Mouse (Mus musculus) right cerebral cortex, postnatal 14 days (tissue): Measurements from ENCODE around the gene G3bp2.

Experiments used
- DNase-seq: peaks from one replicate; pipeline ENCODE4 v3.0.0; 2022

The G3bp2 gene

GRCm38 (mm10) chr5:92098351-92099109 is 15.0 kb upstream of the G3bp2 start:
- no peak for DNase-seq

GRCm38 (mm10) chr5:92097779-92098178 is 14.3 kb upstream of the G3bp2 start:
- no peak for DNase-seq

- no peak for DNase-seq
Measured at GRCm38 (mm10) chr5:92096786-92097185, 13.3 kb upstream of the G3bp2 start.

DNA sequence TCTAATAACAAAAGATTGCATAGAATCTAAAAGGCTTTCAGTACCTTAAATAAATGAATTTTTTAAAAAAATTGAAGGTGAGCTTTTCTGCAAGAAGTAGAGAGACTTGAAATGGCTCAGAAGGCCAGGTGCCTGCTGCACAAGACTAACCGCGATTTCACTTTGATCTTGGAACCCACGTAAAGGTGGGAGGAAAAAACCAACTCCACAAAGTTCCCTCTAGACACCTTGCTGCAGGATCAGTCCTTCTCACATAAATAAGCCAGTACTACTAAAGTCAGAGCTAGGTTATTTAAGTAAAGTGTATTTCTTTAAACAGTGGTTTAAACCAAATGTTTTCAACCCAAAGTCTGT is 10.5 kb upstream of the G3bp2 start:
- no peak for DNase-seq

DNA sequence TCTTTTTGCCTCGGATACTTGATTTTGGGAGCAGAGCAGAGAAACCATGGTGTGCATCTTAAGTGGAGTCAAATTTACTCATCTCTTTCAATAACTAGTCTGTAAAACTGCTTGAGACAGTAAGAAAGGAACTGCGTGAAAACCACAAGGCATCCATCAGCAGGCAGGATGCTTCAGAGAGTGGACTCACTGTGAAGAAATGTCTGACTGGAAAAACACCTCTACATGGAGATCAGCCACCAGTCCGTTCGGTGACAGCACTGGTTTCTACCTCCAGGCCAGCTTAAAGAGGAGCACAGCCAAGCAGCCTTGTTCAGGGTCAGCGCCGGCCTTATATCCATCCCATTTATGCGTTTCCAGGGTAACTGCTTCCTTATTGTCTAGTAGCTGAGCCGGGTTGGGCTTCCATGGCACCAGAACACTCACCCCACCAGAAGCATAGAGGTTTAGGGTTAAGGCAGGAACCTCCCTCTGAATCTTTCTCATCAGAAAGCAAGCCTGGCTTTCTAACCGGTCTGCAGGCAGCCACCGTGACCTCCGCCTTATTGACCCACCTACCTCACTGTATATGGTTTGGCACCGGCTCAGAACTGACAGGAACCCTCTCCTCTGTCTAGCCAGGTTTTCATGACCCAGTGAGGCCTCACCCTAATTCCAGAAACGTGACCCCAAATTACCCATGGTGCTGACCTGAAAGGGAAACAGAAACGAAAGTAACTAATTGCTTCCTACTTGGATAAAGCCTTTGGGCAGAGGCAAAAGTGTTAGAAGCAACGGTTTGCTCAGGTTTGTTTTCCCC is 9.9 kb upstream of the G3bp2 start:
- DNase-seq: no peak

DNA sequence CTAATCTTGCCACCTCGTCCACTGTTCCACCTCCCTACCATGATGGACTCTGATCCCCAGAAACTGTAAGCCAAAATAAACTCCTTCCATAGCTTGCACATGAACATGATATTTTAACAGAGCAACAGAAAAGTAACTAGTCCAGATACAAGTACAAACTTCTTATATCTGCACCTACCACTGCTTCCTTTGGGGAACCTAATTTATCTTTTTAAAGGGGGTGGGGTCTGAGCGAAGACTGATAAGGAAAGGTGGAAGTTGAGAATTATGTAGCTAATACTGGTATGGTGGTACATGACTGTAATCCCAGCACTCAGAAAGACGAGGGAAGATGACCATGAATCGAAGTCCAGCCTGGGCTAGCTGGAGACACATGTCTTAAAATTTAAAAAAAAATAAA is 4.0 kb upstream of the G3bp2 start:
- DNase-seq: no peak

DNA sequence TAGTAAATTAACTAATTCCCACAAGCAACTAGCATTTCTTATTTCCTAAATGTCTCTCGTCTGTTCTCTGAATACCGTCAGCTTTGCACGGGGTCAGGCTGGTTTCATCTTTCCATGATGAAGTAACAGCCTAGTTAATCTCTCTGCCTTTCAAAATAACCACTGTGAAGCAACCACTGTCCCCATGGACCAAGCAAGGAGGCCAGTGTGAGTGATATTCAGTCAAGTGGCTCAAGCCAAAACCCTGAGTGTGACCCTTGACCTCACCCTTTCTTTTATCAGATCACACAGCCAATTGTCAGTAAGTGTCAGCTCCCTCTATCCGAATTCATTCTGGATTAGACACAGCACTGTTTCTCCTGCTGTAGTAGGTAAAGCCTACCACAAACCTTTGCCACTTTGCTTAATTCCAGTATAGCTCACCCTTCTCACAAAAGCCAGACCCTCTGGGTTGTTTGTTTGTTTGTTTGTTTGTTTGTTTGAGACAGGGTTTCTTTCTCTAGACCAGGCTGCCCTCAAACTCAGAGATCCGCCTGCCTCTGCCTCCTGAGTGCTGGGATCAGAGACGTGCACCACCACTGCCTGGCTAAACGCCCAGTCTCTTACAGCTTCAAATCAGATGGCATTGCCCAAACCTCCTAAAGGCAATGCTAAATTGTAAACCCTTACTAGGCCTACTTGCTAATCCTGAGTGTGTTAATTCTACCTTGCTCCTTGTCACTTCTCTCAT is 2.5 kb upstream of the G3bp2 start:
- no peak for DNase-seq

DNA sequence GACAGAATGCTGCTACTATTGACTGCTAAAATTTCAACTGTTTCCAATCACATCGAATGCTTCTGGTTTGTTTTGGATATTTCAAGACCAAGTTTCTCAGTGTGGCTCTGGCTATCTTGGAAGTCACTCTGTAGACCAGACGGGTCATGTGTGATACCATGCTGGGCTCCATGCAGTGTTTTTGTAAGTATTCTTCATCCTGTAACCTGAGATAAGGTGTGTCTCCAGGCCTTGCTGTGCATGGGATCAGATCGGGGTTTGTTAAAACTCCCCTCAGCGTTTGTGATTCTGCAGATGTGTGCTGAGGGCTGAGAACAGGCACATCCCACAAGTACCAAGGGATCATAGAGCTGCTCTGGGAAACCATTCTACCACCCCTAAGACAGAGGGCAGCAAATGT is 1.7 kb upstream of the G3bp2 start:
- DNase-seq: no peak

DNA sequence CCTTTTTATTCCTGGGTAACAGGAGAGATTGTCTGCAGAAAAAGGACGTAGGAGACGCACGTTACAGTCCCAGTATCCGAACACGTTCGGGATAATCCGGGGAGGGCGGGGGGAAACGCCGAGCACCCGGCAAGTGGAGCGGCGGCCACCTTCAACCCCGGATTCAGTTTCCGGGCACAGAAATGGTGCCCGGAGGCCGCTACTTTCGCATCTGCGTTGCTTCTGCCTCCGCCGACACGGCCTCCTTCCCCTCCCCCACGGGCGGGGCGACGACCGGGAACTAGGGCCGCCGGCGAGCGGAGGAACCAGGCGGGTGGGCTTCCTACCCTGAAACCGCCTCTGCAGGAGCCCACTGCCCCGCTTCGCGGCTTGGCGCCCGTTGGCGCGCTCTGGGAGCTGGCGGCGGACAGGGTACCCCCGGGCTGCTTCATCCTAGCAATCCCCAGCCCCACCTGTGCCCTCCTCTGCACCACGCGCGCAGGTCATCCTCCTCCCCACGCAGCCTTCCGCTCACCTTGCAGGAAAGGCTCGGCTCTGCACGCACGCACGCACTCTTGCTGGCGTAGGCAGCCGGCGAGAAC is 608 bp downstream of the G3bp2 start:
- DNase-seq: peak; percentile 72

DNA sequence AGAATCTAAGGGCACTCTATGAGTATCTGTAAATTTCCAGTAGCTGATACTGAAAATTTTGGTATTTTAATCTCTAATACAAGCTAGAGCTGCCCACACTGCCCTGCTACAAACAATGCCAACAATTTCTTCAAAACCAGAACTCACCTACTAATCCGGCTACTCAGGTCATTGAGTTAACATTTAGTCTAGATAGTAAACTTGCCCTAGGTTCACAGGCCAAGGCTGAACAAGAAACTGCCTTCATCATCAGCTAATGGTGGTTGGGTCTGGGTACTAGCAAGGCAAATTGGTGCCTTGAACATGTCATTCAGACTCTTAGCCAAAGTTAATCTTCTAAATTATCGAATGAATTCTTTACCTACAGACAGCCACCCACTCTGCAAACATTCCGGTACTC is 2.2 kb downstream of the G3bp2 start:
- DNase-seq: no peak

- no peak for DNase-seq
Measured at GRCm38 (mm10) chr5:92080400-92080799, 3.1 kb downstream of the G3bp2 start.

GRCm38 (mm10) chr5:92079304-92079703 is 4.2 kb downstream of the G3bp2 start:
- no peak for DNase-seq

- no peak for DNase-seq
Measured at GRCm38 (mm10) chr5:92078751-92079150, 4.8 kb downstream of the G3bp2 start.

GRCm38 (mm10) chr5:92076273-92076672 is 7.2 kb downstream of the G3bp2 start:
- DNase-seq: no peak

GRCm38 (mm10) chr5:92074061-92074460 is 9.5 kb downstream of the G3bp2 start:
- DNase-seq: no peak

- no peak for DNase-seq
Measured at GRCm38 (mm10) chr5:92063192-92063591, 20.3 kb downstream of the G3bp2 start.

- DNase-seq: no peak
Measured at GRCm38 (mm10) chr5:92052866-92053265, 30.7 kb downstream of the G3bp2 start.

DNA sequence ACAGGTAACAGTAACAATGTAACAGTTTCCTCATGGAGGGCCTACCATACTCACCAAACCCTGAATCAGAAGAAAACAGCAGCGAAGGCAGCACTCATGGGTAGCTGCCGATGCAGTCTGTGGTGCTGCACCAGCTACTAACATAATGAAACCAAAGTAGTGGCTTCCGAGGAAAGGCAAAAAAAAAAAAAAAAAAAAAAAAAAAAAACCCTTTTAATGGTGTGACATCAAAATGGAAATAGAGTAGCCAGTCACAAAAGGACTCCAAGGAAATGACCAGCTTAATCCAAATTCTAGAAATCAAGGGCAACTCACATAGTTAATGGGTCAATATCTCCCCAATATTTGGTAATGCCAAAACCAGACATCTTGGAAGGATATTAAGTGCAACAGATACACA is 33.1 kb downstream of the G3bp2 start:
- DNase-seq: no peak

GRCm38 (mm10) chr5:92043783-92044182 is 39.7 kb downstream of the G3bp2 start, which contains the start of gene Cdkl2:
Gene Cdkl2, minus strand, starts transcription at chr5:92043883.
- no peak for DNase-seq

DNA sequence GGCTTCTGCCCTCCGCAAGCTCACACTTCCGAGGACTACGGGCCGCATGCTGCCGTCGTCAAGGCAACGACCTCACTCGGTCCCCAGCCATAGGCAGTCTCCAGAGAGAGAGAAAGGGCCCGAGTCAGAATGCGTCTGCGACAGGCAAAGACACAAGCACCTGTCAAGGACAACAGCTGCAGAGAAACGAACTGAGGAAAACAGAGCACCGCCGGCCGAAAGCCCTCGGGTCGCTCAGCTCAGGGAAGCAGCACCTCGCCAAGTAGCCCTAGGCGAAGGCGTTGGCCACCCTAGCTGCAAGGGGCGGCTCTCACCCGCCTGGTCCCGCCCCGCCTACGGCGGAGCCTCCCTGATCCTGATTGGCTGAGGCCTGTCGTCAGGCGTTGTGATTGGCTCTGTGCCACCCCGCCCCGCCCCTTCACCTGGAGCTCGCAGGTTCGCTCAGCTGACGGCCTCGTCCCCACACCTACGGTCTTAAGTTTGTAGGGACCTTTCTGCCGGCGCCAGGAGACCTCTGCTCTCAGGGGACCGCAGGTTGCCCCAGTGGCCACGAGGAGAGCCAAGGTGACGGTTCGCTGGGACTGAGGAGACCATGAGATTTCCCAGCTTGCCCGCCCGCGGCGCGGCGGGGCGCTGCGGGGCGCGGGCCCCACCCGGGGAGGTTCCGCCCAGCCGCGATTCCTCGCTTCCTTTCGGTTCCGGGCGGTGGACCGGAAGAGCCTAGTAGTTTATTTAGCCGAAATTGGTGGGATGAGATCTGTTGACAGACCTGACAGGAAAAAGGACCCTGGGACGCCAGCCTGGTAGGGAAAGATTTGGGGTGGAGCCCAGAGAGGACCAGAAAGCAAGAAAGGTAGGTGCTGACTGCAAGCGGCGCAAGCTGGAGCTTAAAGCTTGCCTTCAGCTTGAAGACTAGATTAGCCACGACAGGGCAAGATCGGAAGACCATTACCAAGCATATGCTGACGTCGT is 40.9 kb downstream of the G3bp2 start:
- DNase-seq: peak; percentile 96

DNA sequence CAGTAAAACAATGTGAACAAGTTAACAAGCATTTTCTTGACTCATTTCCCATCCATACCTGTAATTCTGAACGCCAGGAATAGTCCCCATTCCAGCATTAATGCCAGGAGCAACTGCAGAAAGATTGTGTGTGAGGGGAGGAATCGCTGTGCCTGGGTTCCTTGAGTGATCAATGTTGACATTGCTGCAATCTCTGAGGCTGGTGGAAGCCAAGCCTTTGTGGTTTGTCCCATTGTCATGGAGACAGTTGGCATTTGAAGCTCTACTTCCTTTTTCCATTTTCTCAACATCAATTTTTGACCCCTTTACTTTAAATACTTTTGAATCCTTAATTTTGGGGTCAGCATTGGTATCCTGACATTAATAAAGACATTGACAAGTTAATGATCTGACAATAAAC is 63.6 kb downstream of the G3bp2 start:
- no peak for DNase-seq

DNA sequence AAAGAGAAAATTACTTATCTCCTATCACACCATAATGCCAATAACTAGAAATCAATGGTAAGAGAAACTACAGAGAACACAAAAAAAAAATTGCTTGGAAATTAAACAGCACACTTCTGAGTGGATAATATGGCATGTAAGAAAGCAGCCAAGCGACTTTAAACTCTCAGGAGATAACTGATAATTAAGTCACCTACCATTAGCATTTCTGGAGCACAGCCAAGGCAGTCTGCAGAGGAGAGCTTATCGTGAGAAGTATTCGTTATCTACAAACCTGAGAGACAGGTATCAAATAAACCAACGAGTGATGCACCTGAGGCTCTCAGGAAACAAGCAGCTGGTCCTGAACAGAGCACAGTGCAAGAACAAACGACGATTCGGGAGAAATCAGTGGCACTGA is 71.8 kb downstream of the G3bp2 start:
- no peak for DNase-seq
